Mouse (Mus musculus): ENCODE data around the gene Timm22.
A peak's percentile ranks its signal among the peaks of the same experiment; 100 is the strongest.

Gene Timm22

GRCm38 (mm10) chr11:76392532-76392931, 14.2 kb upstream of the Timm22 start:
- no peak for DNase-seq

DNA sequence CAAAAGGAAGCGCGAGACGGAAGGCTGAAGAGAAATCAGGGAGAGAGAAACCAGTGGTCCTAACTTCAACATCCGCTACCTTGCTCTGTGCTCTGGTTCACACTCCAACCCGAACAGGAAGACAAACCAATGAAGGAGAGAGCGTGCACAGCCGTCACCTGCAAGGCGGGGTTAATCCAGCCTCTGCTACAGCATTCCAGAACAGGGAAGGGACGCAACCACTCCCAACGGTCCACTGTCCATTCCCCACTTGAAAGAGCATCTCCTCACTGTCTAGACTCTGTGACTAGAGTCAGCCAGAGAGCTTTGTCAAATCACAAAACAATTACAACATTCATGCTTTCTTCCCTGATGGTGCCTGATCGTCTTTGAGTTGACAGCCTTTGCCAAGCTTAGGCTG, 13.8 kb upstream of the Timm22 start:
- no peak for DNase-seq

- DNase-seq, result peak; percentile 5
These were observed 9.0 kb upstream of the Timm22 start for GRCm38 (mm10) chr11:76397650-76398311.

- no peak for DNase-seq
These were observed 8.4 kb upstream of the Timm22 start for GRCm38 (mm10) chr11:76398312-76398797.

DNA sequence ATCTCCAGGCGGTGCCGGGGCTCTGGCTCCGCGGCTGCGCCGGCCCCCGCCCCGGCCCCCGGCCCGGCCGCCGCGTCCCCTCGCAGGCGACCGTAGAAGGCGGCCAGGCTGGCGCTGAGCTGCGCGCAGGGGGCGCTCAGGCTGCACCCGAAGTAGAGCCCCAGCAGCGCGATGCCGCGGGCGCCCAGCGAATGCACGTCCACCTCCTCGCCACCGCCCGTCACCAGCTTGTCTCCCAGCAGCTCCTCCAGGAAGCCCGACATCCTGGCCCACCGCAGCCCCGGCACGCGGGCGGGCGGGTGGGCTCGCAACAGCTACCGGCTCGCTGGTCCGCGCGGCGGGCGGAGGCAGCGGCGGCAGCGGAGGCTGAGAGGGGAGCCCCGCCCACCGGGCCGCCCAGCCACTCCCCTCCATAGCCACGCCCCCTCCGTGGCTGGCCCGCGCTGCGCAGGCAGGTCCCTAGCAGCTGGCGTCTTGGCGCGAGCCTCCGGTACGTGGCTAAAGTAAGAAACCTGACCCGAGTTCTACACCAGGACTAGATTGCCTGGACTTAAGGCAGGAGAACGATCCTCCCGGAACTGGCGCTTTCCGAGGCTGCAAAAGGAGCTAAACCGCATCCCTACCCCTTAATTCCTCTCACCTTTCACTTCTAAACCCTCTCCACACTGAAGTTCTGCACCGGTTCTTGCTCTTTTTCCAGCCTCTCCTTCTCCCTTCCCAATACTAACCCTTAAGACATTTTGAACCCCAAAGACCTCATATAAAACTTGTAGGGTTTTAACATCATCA, 7.8 kb upstream of the Timm22 start, which contains the start of gene Nxn:
TSS of gene Nxn (minus strand) at position 343 of the 789 bp plus-strand sequence.
- peak; percentile 96 for DNase-seq

- peak; percentile 40 for DNase-seq
These were observed 7.0 kb upstream of the Timm22 start for GRCm38 (mm10) chr11:76399587-76400330.

GRCm38 (mm10) chr11:76401398-76401797, 5.4 kb upstream of the Timm22 start:
- DNase-seq, result no peak

DNA sequence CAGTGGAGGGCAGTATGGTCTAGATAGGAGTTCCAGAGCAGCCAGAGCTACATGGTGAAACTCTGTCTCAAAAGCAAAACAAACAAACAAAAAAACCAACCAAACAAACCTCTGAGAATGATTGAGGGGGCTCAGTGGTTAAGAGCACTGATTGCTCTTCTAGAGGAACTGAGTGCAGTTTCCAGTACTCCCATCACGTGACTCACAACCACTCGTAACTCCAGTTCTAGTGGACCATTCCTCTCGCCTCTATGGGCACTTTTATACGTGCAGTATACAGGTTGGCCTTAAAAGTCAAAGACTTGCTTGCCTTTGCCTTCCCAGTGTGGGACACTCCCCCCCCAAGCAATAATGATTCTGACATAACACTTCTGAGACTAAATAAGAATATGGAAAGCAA, 1.6 kb upstream of the Timm22 start:
- DNase-seq, result no peak

DNA sequence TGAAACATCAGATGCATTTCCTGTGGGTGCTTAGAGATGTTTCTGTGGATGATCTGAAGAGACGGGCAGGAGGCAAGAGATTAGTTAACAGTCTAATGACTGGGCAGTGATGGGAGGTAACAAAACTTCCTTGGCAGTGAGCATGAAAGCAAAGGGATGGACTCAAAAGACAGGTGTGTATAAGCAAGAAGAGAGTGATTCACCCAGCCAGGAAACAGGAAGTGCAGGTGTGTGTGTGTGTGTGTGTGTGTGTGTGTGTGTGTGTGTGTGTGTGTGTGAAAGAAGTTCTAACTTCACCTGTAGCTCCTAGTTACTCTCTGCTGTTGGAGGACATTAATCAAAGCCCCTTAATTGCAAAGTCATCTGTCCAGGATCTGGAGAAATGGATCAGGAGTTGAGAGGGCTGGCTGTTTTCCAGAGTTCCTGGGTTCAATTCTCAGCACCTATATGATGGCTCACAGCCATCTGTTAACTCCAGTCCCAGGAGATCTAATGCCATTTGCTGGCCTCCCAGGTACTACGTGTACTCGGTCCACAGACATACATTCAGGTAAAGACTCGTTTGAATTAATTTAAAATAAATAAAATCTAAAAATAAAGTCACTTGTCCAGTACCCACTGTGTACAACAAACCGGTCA, 1.0 kb upstream of the Timm22 start:
- peak; percentile 30 for DNase-seq

DNA sequence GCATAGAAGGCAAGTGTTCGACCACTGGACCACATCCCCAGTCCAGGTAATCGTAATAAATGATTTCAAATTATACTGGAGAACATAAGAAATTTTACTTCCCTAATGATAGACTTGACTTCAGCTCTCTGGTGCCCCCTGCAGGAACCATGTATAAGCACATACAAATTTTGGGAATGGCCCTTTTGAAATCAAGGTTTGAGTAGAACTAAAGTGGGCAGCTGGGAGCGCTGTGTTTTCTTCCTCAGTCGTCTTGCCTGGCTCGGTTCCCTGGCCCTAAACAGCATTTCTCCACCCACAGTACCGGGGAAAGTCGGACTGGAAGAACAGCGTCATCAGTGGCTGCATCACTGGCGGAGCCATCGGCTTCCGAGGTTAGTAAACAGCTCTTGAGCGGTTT, 4.1 kb downstream of the Timm22 start:
- peak; percentile 58 for DNase-seq

GRCm38 (mm10) chr11:76413202-76413601, 6.5 kb downstream of the Timm22 start:
- no peak for DNase-seq

- no peak for DNase-seq
These were observed 8.2 kb downstream of the Timm22 start for GRCm38 (mm10) chr11:76415001-76415400.

DNA sequence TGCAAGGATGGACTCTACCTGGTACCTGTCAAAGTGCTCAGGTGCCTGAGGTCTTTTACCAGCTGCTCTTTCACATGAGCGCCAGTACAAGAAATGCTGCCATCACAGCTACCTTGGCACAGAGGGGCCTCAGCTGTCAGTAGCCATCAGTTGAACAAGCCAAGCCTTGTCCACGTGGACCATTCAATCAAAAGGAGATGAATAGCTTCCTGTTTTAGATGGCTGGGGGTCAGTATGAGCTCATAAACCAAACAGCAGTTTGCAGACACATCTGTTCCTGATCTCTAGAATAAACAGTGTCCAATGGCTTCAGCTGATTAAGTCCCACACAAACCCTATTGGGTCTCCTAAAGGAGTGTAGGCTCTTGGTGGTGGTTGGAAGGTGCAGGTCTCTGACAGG, 9.2 kb downstream of the Timm22 start:
- no peak for DNase-seq

DNA sequence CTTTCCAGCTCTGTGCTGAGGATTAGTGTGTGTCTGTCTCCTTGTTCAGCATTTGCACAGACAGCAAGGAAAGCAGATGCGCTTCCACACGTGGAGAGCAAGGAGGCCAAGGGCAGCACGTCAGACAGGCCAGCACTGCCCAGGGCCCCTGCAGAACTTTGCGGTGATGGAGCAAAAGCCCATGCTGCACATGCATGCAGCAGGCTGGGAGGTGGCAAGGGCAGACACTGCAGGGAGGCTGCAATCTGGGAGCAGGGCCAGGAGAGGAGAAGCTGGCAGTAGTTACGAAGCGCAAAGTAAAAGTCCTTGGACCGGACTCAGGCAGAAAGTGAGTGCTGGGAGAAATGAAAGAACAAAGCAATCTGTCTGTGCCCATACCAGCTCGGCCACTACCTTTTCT, 11.7 kb downstream of the Timm22 start:
- no peak for DNase-seq

DNA sequence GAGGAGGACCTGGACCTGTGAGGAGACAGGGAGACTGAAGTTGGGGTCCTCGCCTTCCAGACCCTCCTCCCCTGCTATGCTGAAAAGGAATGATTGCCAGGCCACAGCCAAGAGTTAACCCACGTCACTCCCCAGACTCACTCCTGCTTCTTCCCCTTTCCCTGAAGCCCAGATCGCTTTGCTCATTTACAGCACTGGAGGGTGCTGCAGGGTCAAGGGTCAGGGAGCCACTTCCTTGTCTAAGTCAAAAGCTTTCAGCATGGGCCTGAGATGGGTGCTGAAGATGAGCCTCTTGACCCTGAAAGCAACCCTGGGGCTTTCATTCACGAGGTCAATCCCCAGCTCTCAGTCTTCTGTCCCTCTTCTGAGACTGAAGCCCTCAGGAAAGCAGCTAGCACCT, 12.4 kb downstream of the Timm22 start:
- peak; percentile 44 for DNase-seq

DNA sequence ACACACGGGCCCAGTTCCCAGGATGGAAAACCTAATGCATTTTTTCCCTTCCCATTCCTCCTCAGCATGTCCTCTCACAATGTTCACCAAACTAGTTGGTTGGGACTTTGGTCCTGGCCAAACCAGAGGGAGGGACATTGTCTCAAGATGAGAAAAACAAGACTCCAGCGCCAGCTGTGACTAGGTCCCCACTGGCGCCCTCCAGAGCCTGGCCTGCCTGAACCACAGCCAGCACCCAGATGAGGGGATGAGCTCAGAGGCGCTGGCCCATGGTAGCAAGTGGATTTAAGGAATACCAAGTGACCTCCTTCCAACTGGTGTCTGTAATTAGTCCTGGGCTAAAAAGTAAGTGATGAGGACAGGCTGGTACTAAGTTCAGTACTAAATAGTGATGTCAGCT, 14.1 kb downstream of the Timm22 start:
- DNase-seq, result no peak

- no peak for DNase-seq
These were observed 19.0 kb downstream of the Timm22 start for GRCm38 (mm10) chr11:76425749-76426148.

- no peak for DNase-seq
These were observed 21.0 kb downstream of the Timm22 start for GRCm38 (mm10) chr11:76427781-76428180.

DNA sequence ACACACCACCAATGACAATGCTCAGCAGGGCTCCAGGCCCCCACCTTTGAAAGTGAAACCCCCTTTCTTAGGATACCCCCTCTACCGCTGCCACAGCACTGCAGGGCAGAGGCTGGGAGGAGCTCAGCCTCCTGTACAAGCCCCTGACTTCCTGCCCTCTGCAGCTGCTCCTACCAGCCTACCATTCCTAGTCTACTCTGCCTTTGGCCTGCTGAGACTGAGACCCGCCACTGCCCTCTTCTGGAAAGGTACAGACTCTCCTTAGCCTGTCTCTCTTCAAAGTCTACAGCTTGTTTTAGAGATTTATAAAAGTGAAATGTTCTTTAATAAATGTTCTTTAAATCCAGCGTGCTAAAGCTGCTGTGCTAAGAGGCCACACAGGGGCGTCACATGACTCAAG, 22.3 kb downstream of the Timm22 start:
- DNase-seq, result peak; percentile 75

DNA sequence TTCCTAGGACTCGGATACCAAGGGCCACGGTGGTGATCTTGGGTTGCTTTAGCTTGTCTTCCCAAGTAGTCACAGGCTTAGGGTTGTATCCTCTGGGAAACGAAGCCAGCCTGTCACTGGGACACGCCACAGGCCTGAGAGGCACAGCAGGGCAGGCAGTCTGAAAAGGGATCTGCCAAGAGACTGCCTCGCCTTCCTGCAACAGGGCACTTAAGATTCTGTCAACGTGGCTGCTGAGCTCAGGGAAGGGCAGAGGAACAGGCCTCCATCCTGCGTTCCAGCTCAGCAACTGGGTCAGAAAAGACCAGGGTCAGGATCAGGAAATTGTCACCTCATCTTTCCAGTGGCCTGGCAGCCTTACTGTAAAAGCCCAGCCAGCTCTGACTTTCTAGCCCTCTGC, 22.8 kb downstream of the Timm22 start:
- no peak for DNase-seq

DNA sequence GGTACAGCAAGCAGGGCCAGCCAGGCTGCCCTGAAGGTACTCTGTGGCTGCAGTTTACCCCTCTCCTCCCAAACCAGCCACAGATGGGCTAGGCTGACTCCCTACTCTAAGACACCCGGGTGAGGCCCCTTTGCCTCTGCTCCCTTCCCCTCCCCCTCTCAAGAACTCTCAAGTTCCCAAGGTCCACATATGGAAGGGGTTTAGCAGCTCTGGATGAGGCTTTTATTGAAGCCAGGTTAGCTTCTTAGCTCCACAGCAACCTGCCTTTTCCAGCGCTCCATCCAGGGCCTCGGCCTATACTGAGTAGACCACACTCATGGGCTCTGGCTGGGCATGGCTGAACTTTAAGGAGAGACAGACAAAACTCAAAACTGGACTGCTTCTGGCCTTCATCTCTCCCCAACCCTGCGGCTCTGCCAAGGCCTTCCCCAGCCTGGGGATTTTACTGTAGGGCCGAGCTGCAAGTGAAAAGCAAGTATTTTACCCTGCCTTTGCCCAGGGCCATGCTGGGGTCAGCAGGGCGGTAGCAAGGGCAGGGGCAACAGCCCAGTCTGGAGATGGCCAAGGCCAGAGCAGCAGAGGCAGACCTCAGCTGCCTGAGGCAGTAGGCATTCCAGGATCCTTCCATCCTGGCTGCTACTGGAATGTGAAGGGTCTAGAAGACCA, 23.3 kb downstream of the Timm22 start:
- DNase-seq, result no peak

DNA sequence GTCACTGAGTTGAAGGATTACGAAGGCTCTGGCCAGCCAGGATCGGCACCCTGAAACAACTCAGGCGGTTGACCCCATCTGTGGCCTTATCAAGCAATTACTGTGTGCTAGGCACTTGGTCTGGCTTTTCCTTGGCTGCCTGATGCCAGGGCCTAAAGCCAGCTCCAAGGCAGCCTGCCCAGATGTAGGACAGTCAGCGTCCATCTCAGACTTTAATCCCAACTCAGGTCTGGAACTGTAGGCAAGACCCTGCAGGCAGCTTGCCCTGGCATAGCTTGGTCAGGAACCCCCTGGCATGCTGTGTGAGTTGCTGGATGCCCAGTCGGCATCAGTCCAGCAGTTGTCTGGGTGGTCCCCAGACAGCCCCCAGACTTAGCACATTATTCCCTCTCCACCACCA, 29.3 kb downstream of the Timm22 start:
- no peak for DNase-seq

Data from thymus, postnatal 25 days (tissue).